Mouse (Mus musculus) intestine, postnatal 0 days (tissue): ENCODE results near the gene Mbip. TPM values are rescaled to one million over a fixed set of nuclear protein-coding genes. Genes with fewer than 3 reads are reported as not detected.

Experiments used
- ATAC-seq: fragments of 200-750 bp; cut with Nextera tagmentation; 2 replicates; pipeline ENCODE4 v1.8.0; 2017; ENCODE audit warnings: mild to moderate bottlenecking, moderate TSS enrichment, moderate library complexity
- H3K27ac ChIP-seq: fragments of 300-500 bp; sonication (generic); 2 replicates; pipeline ENCODE4 v1.5.1; 2014; ENCODE audit warnings: mild to moderate bottlenecking, low read depth, low read length, moderate library complexity
- H3K27me3 ChIP-seq: fragments of 300-500 bp; sonication (generic); replicated peaks from 2 replicates; pipeline ENCODE4 v1.6.1; 2014; ENCODE audit warnings: low read length, mixed read lengths; ENCODE audit not compliant: control insufficient read depth, insufficient read depth
- H3K36me3 ChIP-seq: fragments of 300-500 bp; sonication (generic); 2 replicates; pipeline ENCODE4 v1.6.1; 2014; ENCODE audit warnings: mild to moderate bottlenecking, moderate library complexity; ENCODE audit not compliant: control insufficient read depth, insufficient read depth
- H3K4me1 ChIP-seq: fragments of 300-500 bp; sonication (generic); replicated peaks from 2 replicates; pipeline ENCODE4 v1.6.1; 2014; ENCODE audit warnings: antibody characterized with exemption, low read length, mixed read lengths; ENCODE audit not compliant: control insufficient read depth, insufficient read depth
- H3K4me2 ChIP-seq: fragments of 300-500 bp; sonication (generic); replicated peaks from 2 replicates; pipeline ENCODE4 v1.6.1; 2014; ENCODE audit warnings: low read depth, mild to moderate bottlenecking, moderate library complexity
- H3K4me3 ChIP-seq: fragments of 300-500 bp; sonication (generic); 2 replicates; pipeline ENCODE4 v1.5.1; 2014; ENCODE audit warnings: low read depth, low read length
- H3K9ac ChIP-seq: fragments of 300-500 bp; sonication (generic); 2 replicates; pipeline ENCODE4 v1.6.1; 2014; ENCODE audit warnings: mild to moderate bottlenecking, low read depth, low read length
- H3K9me3 ChIP-seq: fragments of 300-500 bp; sonication (generic); 2 replicates; pipeline ENCODE4 v1.6.1; 2016; ENCODE audit warnings: mixed run types; ENCODE audit not compliant: control insufficient read depth
- CTCF ChIP-seq: sonication (generic); IDR thresholded peaks from 2 replicates; pipeline ENCODE4 v1.5.1; 2016; ENCODE audit warnings: low read depth, mild to moderate bottlenecking, control low read depth, antibody characterized with exemption, moderate library complexity
- WGBS: fragments of 180-500 bp; shearing (Covaris S2); extraction: QIAGEN DNeasy Blood & Tissue Kit; methylation state at CpG from one replicate; pipeline ENCODE4 v1.1.7; 2014; 5-methylcytosine and 5-hydroxymethylcytosine counted together
- polyA plus RNA-seq: library from polyadenylated mRNA; unstranded; fragments of >200 nt; fragmentation: Nextera tagmentation; extraction: Ambion mirVana; gene quantifications from 2 replicates; pipeline ENCODE4 v1.2.1, GENCODE M21; 2015

Mbip gene
- polyA plus RNA-seq, 1 experiment from 2014 or later = 11.4 TPM

DNA sequence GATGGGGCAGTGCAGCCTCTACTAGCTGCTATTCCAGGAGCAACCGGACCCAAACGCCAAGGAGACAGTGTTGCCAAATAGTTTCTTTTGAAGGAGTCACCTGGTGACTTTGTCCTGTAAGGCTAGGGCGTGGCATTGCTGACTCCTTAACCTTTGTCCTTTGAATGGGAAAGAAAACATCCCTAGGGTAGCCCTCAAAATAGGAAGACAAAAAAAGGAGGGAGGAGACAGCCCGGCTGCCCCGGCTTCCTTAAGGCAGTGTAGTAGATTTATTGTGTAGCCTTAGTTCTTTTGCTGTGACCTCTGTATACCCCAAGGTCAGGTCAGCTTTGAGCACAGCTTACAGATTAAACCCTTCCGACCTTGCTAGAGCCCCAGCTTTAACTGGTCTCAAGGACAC lies 49.2 kb downstream of the Mbip start:
- WGBS = 31% methylated on average over 6 of the region's 6 CpGs
- no peak for ATAC-seq
- no peak overlapping the region for H3K4me3 ChIP-seq
- H3K4me1 ChIP-seq = 0 out of 2 replicates have a peak, but pooled peaks cover 3% of the 10 kb centered on the region
- H3K27me3 ChIP-seq = no peaks in the 10 kb centered on the region
- no peak overlapping the region for H3K4me2 ChIP-seq
- H3K9me3 ChIP-seq = no peaks in the 10 kb centered on the region
- H3K9ac ChIP-seq = no peak overlapping the region
- H3K27ac ChIP-seq = no peak overlapping the region
- no peaks in the 10 kb centered on the region for H3K36me3 ChIP-seq
- no peak for TF ChIP-seq CTCF

DNA sequence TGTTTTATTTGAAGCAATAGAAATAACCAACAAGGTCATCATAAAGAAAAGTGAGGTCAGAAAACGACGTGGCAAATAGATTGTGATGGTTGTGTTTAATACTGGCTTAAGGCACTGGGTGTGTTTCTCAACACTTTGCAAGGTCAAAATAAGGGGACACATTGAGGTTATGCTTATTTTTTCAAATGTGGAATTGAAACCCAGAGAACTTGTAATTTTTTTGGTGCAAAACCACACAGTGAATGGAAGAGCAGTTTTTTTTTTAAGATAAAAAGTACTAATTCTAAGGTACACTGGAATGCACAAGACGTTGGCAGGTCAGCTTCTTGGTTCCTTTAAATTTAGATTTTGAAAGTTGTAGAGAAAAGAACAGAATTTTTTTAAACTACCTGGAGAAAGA lies 50.5 kb downstream of the Mbip start:
- WGBS = 75% methylated on average over 3 of the region's 3 CpGs
- Histone ChIP-seq H3K9ac (no peak overlapping the region), H3K4me1 (0 out of 2 replicates have a peak, but pooled peaks cover 3% of the 10 kb centered on the region), H3K27ac (no peak overlapping the region), H3K4me2 (no peak overlapping the region), H3K36me3 (no peaks in the 10 kb centered on the region), H3K9me3 (no peaks in the 10 kb centered on the region), H3K27me3 (no peaks in the 10 kb centered on the region), H3K4me3 (no peak overlapping the region)
- TF ChIP-seq CTCF = no peak
- no peak for ATAC-seq

DNA sequence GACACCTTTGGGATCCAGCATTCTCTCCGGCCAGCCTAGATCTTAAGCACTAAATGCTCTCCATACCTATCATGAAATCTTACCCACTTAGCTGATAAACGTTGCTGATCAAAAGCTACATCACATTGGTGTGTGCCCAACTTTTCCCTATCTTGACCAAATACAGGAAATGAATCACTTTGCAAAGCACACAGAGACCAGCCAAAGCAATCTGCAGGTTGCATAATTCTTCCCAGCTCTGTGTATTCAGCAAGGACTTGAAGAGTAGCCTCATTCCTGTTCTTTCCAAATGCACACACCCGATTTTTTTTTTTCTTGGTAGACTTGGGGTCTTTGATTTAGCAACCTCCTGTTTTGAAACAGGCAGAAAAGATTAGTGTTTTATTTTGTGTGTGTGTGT lies 57.1 kb downstream of the Mbip start:
- Histone ChIP-seq H3K27ac (no peak overlapping the region), H3K27me3 (no peaks in the 10 kb centered on the region), H3K4me3 (no peak overlapping the region), H3K4me1 (no peaks in the 10 kb centered on the region), H3K9ac (no peak overlapping the region), H3K9me3 (no peaks in the 10 kb centered on the region), H3K36me3 (no peaks in the 10 kb centered on the region), H3K4me2 (no peak overlapping the region)
- no peak for TF ChIP-seq CTCF
- ATAC-seq = no peak
- 38% methylated on average over 3 of the region's 3 CpGs for WGBS

DNA sequence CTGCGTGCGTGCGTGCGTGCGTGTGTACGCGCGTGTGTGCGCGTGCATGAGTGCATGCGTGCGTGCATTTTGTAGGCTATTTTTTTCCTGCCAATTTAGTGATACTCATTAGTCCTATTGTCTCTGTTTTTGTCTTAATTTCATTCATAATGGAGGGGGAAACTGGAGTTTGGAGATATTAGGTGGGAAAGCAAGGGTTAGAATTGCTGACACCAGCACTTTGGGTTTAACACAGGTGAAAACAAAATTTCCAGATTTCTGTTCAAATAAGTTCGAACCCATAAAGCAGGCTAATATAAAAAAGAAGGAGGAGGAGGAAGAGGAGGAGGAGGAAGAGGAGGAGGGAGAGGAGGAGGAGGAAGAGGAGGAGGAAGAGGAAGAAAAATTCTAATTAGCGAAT lies 58.9 kb downstream of the Mbip start:
- 93% methylated on average over 14 of the region's 14 CpGs for WGBS
- Histone ChIP-seq H3K27me3 (no peaks in the 10 kb centered on the region), H3K9me3 (no peaks in the 10 kb centered on the region), H3K9ac (no peak overlapping the region), H3K36me3 (no peaks in the 10 kb centered on the region), H3K4me2 (no peak overlapping the region), H3K4me3 (no peak overlapping the region), H3K4me1 (no peaks in the 10 kb centered on the region), H3K27ac (no peak overlapping the region)
- ATAC-seq = no peak
- TF ChIP-seq CTCF = no peak

DNA sequence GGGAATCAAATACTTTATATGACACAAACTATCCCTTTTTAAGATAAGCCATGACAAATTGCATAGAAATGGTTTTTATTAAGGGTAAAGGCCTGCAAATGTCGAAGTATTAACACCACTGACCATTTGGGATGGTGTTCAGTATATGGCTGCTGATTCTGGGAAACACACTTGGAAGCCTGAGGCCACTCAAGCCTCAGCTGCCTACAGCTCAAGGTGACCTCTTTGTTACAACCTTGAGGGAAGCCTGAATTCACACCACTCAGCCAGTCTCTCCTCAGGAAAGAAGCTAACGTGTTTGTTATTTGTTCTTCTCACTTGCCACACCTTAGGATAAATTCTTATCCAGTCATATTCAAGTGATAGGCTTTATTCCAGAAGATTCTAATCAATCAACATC lies 61.5 kb downstream of the Mbip start:
- no peak for ATAC-seq
- no peak for TF ChIP-seq CTCF

DNA sequence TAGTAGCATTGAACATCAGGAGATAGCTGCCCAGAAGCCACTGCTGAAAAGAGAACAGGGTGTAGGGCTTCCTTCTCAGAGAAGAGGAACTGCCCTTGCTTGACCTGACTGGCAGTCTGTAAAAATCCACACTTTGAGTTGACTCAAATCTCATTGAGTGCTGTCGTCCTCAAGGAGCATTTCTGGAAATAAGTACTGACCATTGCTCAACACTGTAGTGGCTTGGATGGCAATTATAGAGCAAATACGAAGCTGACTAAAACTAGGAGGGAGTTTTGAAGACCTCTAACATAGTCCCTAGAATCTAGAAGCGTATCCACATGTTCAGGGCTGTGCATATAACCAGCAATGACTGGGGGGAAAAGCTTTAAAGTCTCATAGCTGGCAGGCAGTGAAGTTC lies 64.0 kb downstream of the Mbip start:
- H3K36me3 ChIP-seq = no peaks in the 10 kb centered on the region
- no peaks in the 10 kb centered on the region for H3K9me3 ChIP-seq
- ATAC-seq = no peak
- 76% methylated on average over 3 of the region's 3 CpGs for WGBS
- no peak for TF ChIP-seq CTCF
- H3K4me1 ChIP-seq = no peaks in the 10 kb centered on the region
- H3K27me3 ChIP-seq = no peaks in the 10 kb centered on the region
- no peak overlapping the region for H3K4me3 ChIP-seq
- no peak overlapping the region for H3K27ac ChIP-seq
- H3K4me2 ChIP-seq = no peak overlapping the region
- H3K9ac ChIP-seq = no peak overlapping the region

More for the DNA sequence above, 61.5 kb downstream of the Mbip start:
- WGBS = 55% methylated on average over 2 of the region's 2 CpGs
- Histone ChIP-seq H3K27ac (no peak overlapping the region), H3K9ac (no peak overlapping the region), H3K36me3 (no peaks in the 10 kb centered on the region), H3K4me1 (no peaks in the 10 kb centered on the region), H3K27me3 (no peaks in the 10 kb centered on the region), H3K9me3 (no peaks in the 10 kb centered on the region), H3K4me2 (no peak overlapping the region), H3K4me3 (no peak overlapping the region)

Other genes starting within 250 kb of the Mbip start
- gene Nkx2-1, start 191.0 kb upstream of the Mbip start, polyA plus RNA-seq = not detected in 2 replicates